Mouse (Mus musculus) brain, embryonic 14.5 days (tissue): ENCODE measurements at regions not wholly inside any gene's neighbourhood (a gene's known extent, or its start where the extent isn't known, plus 50 kb on each side); places are given as distances from the start of the nearest gene placed in this dataset.

ENCODE experiments used
- CTCF ChIP-seq: fragments of 200-500 bp; IDR thresholded peaks from 2 replicates; pipeline ENCODE4 v1.5.1; 2012; ENCODE audit warnings: inconsistent platforms, mild to moderate bottlenecking, moderate library complexity, borderline replicate concordance; ENCODE audit not compliant: insufficient read depth, insufficient read length; ENCODE audit errors: extremely low read depth
- POLR2A ChIP-seq: fragments of 200-500 bp; IDR thresholded peaks from 2 replicates; pipeline ENCODE4 v1.6.1; 2012; ENCODE audit warnings: mild to moderate bottlenecking, inconsistent platforms, borderline replicate concordance; ENCODE audit not compliant: poor library complexity, insufficient read depth, insufficient read length, severe bottlenecking; ENCODE audit errors: extremely low read depth

- no peak for TF ChIP-seq CTCF
- TF ChIP-seq POLR2A, result no peak
Observed at GRCm38 (mm10) chr10:16524101-16524500, 1198.9 kb upstream of the Cited2 start.
